Mouse (Mus musculus) left cerebral cortex, postnatal 10 days (tissue): ENCODE data around the gene Fam81a. TPM values are rescaled to one million over a fixed set of nuclear protein-coding genes. Genes with fewer than 3 reads are reported as not detected.

Experiments used
- total RNA-seq, 2 experiments: library from RNA; stranded (reverse); gene quantifications; 2 replicates each; pipeline ENCODE4 v1.2.3; 2021

Gene Fam81a
- total RNA-seq, 2 experiments from 2014 or later, result 189 to 191 TPM

Other genes with a start within 250 kb of the Fam81a start
- gene Bnip2, start 153.1 kb downstream of the Fam81a start, total RNA-seq, result 10 to 100 TPM; 37.2 to 45.1 TPM
- gene Gtf2a2, start 130.0 kb downstream of the Fam81a start, total RNA-seq, result 10 to 100 TPM; 66.9 to 77.5 TPM
- gene Gcnt3, start 104.5 kb downstream of the Fam81a start, total RNA-seq, result not detected
- 1 to 10 TPM; 7.6 to 9.9 TPM for gene Myo1e, start 64.8 kb upstream of the Fam81a start, total RNA-seq